Mouse (Mus musculus) thymus, adult 2 months (tissue): ENCODE results near the gene Tnfrsf19.

ENCODE experiments used
- CTCF ChIP-seq: fragments of 200-500 bp; IDR thresholded peaks from 2 replicates; pipeline ENCODE4 v1.5.1; 2012; ENCODE audit warnings: mild to moderate bottlenecking, control low read depth, low read length, moderate library complexity, borderline replicate concordance; ENCODE audit not compliant: control insufficient read depth, poor library complexity, insufficient read depth; ENCODE audit errors: extremely low read depth
- POLR2A ChIP-seq: fragments of 200-500 bp; IDR thresholded peaks from 2 replicates; pipeline ENCODE4 v1.6.1; 2012; ENCODE audit warnings: mild to moderate bottlenecking, low read length, control low read depth, moderate library complexity; ENCODE audit not compliant: control insufficient read depth, poor library complexity, insufficient read depth; ENCODE audit errors: extremely low read depth

DNA sequence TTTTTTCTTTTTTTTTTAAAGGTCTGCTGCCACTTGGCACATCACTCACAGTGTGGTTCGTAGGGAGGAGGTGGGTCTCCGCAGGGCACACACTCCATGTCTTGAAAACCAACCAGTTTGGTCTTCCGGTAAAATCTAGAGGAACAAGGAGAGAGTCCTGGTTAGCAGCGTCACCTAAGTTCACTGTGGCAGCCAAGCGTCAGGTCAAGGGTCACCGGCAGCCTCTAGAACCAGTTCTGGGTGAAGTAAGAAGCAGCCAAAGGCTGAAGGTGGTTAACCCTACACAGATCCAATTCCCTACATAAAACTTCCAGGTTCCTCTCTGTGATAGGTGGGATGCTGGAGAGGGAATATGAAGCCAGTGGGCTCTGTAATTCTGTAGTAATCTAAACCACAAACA, 49.7 kb downstream of the Tnfrsf19 start:
- TF ChIP-seq POLR2A (no peak), CTCF (no peak)
